Mouse (Mus musculus) kidney, adult 8-10 months (tissue): Measurements from ENCODE around the gene Epn2.

Source experiments
- DNase-seq, 2 experiments: peaks; one replicate each; pipeline ENCODE4 v3.0.0; 2022

Epn2 gene

DNA sequence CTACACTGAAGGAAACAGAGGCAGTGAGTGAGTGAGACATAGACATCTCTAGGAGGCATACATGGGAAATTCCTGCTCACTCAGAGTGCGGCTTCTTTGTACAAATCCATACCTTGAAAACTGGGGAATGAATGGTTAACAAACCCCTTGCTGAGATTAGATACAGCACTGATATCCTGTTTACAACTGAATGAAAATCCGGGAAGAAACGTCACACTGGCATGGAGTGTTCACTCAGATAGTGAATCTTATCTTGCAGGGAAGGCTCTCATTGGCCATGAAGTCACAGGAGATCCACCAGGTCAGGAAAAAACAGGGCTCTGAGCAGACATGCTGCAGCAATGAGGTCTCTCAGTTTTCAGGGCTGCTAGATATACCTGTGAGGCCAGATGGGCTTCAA lies 42.5 kb downstream of the Epn2 start:
- no peak for DNase-seq

DNA sequence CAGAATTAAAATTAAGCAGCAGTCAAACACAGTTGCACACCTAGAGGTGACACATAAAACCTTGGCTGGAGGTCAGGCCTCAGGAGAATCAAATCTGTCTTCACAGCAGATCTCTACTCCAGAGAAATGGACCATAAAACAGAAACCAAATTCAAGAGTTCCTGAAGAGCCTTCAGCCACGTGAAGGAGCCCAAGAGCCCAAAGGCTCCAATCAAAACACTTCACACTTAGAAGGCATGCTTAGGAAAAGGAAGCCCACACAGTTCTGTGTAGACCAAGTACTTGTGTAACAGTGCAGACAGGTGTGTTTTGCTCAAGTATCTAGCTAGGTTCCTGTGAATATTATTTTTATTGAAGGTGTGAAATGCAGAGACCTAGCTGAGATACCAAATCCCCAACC lies 44.0 kb downstream of the Epn2 start:
- DNase-seq = no peak

DNA sequence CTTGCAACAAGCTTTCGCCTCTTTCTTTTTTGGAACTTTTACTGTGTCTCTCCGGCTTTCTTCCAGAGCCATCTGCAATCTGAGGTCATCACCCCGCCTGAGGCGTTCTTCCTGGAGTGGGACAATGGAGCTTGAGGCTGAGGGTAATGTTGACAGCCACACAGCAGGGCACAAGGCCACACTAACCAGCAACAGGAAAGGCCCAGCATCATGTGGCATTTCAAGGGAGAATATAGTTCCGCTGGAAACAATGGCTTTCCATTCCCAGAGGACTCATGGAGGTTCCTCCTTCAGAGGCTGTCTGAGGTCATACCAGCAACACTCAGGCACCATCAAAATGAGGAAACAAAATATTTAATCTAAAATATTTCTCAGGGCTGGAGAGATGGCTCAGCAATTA lies 45.9 kb downstream of the Epn2 start:
- peak; percentile 55 to 76 for DNase-seq

DNA sequence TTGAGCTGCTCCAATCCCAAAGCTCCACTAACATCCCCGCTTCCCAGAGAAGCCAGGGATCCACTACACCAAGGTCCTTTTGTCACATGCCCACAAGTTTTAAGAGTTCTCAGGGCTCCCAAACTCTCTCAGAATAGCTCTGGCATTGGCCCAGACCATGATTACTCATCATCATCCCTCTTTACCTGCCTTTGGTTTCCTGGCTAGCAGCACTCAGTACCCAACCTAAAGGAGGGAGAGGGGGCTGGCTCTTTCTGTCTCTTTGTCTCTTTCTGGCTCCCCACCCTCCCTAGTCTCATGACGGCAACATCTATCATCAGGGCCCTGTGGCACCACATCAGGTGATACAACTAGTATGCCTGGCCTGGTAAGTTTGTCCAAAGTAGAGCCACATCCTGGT lies 46.7 kb downstream of the Epn2 start:
- DNase-seq = peak; percentile 23 to 38

DNA sequence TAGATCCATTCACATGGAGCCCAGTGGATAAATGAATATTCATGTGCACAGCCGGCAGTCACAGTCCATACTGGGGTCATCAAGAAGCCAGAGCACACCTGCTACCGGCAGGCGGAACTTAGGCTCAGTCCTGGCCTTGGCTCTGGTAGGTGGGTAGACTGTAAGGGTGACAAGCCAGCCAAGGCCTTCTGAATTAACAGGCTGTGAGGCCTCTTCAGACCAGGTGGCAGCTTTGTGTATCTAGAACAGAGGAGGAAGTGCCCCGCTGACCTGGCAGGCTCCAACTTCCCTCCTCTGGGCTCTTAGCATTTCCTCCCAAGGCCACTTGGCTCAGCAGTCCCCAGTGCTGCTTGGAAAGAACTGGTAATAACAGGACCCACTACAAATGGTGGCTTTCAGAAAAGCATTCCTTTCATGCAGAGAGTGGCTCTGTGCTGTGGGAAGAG lies 50.2 kb downstream of the Epn2 start:
- DNase-seq = peak; percentile 31 to 45

DNA sequence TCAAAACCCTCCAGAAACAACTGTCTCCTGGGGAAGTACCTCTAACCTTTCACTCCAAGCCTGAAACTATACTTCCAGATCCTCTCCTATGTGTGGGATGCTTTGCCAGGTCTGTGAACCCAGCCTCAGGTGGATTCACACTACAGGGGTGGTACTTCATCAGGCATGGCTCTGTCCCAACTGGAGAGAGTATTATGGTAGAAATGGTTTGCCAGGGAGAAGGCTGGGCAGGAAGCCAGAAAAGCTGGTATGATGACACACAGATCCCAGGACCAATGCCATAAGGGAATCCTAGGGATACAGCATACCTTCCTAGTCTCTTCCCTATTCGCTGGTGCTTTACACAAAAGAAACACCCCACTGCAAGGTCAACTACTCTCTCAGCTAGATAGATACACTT lies 52.6 kb downstream of the Epn2 start:
- no peak for DNase-seq

DNA sequence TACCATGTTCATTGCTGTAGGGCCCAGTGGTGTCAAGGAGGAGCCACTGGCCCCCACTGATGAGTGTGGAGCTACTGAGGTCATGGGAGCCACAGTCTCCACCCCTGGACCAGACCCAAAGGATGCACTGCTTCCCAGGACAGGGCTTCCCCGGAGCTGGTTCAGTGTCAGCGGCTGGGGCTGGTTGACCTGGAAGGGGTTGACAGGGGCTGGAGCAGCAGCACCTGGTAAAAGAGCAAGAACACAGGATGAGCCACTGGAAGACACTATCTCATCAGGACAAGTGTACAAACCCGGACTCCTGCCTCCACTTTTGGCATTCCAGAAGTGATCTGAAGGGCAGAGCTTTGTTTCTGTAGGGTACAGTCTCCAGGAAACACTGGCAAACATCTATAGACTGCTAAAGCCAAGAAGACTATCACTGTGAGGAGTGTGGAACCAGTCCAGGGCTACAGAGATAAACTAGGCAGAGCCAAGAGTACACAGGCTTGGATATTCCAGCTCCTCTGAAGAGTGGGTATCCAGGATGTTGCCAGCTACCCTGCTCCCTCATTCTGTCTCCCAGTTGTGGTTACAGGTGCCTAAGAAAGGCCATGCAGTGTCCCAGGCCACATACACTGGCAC lies 59.9 kb downstream of the Epn2 start:
- no peak for DNase-seq

DNA sequence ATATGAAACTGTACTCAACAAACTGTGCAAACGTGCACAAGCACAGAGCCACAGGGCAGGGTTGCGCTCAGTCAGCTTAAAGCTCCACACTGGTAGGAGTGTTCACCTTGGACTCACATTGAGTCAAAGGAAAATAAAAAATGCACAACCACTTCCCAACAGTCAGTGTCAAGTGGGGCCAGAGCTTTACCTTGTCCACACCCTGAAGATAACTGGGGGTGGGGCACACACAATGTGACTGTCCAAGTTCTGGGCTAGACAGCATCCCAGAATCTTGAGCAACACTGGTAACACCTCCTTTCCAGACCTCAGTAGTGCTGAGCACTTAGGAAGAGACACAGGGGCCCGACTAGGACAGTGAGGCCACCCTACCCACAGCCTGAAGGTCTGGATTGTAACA lies 60.6 kb downstream of the Epn2 start:
- no peak for DNase-seq

DNA sequence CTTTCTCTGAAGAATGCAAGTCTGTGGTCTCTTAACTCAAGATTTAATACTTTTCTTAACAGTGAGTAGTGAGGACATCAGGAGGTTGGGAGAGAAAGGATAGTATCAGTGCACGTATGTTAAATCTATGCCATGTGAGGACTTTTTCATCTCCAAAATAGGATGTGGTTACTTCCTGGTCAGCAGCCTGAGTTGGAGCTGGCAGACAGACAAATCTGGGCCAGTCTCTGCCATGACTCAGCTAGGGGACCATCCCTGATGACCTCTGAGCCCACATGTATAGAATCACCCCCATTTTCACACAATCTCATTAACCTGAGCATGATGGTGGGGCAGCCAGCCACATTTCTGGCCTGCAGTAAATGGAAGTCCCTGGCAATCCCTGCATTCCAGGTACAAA lies 61.5 kb downstream of the Epn2 start:
- DNase-seq = no peak

DNA sequence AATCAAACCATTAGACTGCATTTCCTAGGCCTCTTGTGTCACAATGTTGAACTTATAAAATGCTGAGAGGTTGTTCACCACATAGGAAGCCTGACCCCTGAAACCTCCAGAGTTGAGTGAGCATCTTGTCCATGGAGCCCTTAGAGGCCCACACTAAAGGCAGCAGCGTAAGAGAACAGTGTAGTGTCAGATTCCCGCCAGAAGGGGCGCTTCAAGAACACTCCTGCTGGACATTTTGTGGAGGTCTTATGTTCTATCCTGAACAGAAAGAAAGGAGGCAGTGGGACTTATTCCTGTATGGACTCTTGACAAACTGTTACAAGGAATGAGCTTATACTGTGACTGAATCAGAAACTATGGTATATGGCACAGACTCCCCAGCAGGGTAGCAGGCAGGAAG lies 64.5 kb downstream of the Epn2 start:
- DNase-seq = peak in 1 of 2 experiments; percentile 63

DNA sequence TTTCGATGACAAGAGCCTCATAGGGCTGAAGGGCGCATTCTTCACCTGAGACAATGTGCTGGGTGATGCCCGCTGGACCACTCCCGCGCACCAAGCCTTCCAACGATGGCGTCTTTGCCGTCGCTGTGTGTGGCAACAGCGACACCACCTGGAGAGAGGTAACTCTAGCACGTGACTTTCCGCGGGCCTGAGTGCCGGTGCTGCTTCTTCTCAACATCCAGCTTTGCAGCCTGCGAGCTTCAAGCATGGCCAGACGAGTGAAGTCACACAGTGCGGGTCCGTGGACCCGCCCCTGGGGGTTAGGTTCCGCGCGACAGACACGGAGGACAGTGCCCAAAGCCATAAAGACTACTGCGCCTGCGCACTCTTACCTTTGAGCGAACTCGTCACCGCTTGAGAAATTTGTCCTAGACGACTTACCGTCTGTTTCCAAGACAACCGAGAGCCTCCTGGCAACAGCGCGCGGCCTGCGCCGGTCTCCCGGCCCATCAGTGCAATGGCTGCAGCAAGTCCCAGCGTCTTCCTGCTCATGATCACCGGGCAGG lies 74.7 kb downstream of the Epn2 start, which contains the start of gene B9d1:
B9d1 (plus strand) TSS at position 432 of the 545 bp plus-strand sequence.
- DNase-seq = peak; percentile 96 to 98

DNA sequence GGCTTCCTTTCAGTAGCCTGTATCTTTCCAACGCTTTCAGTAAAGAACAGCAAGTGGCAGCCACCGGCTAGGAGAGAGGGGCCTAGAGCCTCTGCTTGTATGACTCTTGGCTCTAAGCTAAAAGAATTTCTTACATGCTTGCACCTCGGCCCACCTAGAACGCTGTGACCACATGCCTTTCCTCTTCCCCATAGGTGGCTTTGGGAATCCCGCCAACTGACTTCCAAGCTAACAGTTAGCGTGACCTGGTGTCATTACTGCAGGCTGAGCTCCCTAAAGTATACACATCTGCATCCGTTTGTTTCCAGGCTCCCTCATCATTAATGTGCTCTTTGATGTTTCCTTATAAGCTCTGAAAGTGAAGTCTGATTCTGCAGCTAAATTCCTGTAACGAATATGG lies 75.6 kb downstream of the Epn2 start:
- no peak for DNase-seq

DNA sequence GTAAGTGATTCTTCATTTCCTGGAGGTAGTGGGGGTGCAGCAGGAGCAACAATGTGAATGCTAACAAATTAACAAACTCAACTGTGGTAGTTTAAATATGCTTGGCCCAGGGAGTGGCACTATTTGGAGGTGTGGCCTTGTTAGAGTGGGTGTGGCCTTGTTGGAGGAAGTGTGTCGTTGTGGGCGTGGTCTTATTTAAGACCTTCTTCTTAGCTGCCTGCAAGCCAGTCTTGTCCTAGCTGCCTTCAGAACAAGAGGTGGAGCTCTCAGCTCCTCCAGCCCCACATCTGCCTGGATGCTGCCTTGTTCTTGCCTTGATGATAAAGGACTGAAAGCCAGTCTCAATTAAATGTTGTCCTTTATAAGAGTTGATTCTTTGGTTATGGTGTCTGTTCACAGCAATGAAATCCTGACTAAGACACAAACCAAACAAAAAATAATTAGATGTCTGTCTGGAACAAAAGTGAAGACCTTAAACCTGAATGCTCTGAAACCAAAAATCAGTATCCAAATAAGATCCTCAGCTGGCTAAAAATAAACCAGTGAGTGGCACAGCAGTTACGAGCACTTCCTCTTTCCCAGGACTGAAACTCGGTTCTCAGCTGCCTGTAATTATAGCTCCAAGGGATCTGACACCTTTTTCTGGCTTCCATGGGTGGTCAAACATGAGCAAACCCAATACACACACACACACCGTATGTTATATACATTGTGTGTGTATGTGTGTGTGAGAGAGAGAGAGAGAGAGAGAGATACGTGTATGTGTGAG lies 80.6 kb downstream of the Epn2 start:
- DNase-seq = no peak

DNA sequence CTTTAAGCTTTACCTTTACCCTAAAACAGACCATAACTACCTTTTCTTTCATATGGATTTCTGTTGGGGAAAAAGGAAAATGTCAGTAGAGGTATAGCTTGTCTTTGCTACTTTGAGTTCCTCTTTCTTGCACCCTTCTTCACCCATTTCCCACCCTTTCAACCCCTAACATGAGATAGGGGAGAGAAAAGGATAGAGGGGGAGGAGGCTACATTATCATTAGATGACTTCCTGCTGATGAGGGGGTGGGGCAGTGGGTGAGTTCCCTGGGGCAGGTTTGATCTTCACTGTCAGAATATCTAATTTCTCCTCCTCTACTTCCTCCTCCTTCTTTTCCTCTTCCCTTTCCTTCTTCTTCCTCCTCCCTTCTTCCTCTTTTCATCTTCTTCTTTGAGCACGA lies 82.0 kb downstream of the Epn2 start:
- DNase-seq = no peak

DNA sequence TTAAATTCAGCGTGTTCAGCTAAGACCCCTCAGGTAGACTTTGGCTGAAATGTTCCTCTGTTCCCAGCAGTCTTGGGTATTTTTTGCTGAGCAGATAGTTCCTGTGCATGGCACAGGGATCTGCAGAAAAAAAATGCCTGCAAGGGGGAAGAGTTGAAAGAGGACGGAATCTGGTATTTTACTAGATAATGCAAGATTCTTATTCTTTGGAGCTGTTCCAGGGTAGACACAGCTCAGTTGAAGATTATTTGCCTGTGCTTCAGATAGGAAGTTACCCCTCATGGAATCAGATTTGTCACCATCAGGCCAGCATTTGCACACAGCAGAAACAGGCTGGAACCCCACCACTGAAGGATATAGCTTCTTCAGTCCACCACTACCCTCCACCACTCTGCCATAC lies 84.0 kb downstream of the Epn2 start:
- DNase-seq = no peak

DNA sequence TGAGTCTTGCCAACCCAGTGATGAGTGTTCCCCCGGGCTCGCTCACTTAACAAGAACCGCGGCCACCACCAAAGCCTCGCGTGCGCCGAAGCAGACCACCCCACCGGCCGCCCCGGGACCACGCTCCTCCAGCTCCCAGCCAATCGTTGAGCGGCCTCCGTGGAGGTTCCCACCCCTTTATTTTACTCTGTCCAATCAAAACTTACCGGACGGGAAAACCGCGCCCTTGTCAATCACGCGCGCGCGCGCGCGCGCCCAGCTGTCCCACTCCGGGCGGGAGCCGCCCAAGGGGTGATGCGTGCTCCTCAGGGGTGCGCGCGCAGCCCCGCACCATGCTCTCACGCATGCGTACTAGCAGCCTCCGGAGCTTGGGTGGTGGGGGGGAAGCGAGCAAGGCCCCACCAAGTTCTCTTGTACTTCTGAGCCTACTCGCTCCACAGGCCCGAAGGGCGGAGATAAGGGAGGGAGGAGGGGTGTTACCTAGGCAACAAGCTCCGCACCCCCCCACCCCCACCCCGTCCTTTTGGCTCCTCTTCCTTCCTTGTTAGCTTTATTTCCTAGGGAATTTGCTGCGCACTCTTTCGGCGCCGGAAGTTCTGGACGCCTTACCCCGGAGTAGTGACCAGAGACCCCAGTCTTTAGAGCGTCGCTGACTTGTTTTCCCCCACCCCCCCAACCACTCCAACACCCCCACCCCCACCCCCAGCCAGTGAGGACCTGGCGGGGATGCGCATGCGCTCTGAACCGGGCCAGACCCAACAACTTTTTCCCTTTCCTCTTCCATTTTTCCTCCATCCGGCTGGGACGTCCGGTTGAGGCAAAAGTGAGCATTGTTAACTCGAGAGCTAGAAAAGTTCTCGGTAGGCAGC lies 85.1 kb downstream of the Epn2 start, which contains the start of gene Mapk7:
Mapk7 (minus strand) TSS at position 278 of the 869 bp plus-strand sequence.
- peak; percentile 96 for DNase-seq

DNA sequence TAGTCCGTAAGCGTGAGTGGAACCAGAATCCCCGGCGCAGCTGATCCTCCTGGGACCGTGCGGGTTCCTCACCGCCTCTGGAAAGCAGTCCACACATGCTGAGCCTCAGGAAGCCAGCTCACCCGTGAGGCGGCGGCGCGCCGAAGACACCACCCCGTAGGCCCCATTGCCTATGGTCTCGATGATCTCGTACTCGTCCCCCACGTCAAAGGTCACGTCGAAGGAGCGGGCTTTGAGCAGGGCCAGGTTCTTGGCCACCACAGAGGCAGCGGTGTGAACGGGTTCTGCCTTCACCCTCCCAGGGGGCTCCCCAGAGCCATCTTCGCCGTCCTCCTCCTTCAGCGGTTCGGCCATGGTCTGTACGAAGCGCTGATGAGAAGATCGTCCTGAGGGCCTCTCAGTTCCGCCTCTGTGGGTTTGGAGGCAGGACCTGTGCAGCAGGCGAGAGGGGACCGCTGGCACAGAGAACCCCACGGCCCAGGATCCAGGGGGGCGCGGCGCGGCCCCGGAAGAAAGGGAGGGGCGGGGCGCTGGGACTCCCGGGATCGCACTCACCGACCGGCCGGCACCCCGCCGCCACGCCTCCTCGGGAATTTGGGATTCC lies 85.9 kb downstream of the Epn2 start:
- DNase-seq = peak in 1 of 2 experiments; percentile 24

DNA sequence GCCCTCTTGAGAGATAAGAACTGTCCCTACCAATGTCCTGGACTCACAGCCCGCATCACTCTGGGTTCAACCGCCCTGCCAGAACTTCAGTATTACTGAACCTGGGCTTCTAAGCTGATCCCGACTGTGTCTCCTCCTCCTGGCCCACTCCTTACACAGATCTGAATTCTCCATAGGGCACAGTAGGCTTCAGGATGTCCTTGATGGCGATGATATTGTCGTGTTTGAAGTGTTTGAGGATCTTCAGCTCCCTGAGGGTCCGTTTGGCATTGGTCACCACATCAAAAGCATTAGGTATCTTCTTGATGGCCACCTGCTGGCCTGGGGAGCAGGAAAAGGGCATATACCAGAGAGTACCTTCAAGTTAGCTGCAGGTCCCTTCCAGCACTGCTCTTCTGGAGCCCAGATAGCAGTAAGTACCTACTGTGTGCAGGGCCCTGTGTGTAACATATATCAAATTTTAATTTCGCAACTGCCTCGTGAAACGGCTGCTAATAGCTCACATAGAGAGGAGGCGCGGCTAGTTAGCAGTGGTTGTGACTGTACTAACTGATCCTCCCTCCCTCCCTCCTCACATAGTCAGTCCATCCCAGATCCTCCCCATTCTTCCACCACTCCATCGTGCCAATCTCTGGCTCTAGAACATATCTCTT lies 86.6 kb downstream of the Epn2 start:
- DNase-seq = no peak

DNA sequence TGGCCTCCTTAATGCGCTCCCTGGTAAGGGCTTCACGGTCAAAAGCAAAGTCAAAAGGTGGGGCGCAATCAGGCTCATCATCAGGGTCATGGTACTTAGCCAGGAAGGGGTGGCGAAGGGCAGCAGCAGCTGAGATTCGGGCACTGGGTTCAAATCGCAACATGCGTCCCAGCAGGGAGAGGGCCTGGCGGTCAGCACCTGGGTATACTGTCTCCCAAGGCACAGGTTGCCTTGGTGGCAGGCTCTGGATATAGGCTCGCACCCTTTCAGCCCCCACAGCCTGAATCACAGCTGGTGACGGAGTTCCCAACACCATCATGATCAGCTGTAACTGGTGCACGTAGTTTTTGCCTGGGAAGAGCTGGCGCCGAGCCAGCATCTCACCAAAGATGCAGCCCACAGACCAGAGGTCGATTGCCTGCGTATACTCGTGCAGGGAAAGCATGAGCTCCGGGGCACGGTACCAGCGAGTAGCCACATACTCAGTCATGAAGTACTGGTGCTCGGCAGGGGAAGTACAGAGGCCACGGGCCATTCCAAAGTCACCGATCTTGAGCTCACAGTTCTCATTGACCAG lies 88.5 kb downstream of the Epn2 start:
- DNase-seq = no peak

DNA sequence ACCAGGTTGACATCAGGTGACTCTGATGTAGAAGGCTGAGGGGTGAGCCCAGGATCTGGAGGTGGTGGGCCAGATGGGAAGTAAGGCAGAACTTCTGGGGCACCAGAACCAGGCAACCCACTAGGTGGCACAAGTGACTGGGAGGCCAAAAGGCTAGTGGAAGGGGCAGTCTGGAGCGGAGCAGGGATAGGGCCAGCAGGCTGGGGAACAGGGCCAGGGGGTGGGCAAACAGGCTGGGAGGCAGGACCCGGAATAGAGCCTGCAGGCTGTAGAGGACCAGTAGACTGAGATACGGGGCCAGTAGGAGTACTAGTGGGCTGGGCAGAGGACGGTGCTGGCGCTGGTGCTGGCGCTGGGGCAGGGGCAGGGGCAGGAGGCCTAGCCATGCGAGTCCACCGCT lies 89.6 kb downstream of the Epn2 start:
- no peak for DNase-seq

DNA sequence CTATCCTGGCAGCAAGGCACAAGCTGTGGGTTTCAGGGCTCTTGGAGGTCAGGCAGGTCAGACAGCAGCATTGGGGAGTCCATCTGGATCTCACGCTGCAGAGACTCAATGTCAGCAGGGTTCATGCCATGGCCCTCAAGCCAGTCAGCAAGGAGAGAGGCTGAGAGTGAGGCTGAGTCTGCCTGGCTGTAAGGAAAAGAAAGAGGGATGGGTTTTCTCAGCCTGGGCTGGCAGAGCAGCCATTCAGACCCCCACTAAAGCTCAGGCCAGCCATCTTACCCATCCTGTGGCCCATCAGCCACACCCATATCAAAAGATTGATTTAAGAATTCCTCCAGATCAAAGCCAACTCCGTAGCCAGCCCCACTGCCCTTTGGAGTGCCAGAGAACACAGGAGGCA lies 90.4 kb downstream of the Epn2 start:
- DNase-seq = no peak

DNA sequence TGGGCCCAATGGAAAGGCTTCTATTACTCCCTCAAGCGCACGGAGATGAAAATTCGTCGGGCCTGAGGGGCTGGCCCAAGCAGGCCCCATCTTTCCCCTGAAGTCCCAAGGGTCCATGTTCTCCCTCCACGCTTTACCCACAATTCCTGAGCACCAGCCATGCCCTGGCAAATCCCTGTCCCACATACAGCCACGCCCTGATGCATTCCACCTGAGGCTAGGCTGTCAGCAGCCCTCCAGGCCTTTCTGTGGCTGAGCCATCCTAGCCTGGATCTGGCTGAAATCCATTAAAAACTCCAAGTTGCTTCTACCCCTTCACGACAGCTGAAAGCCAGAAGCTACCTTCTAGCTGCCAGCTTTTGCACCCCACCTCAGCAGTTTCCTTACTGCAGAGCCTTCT lies 91.6 kb downstream of the Epn2 start:
- DNase-seq = no peak
